In genomic region chr8:13704301-13704700, GRCm38 (mm10) we compare ENCODE assay signal across 21 mouse cellular contexts. TPM values are rescaled to one million over a fixed set of nuclear protein-coding genes. Genes with fewer than 3 reads are reported as not detected.
A peak's percentile ranks its signal among the peaks of the same experiment; 100 is the strongest.
DNase-seq lines count a peak whose midpoint lies in the region; ATAC-seq lines count a peak whose summit lies in the region.
"Had no signal": no experiment of that assay in that cellular context is flagged by ENCODE, and none has a peak within 500 bp of the region (broad histone marks: within the 10 kb centered on the region; RNA-seq: fewer than 3 reads in every experiment).

No protein-coding gene starts in this region.

- H3K4me2 ChIP-seq in midbrain, embryonic 11.5 days = no peak overlapping the region
- H3K4me2 ChIP-seq in midbrain, embryonic 15.5 days = no peak overlapping the region
- H3K4me2 ChIP-seq: embryonic facial prominence, embryonic 13.5 days; forebrain, embryonic 13.5 days; heart, embryonic 11.5 days; heart, embryonic 15.5 days; hindbrain, embryonic 13.5 days; intestine, embryonic 15.5 days had no signal

- H3K27ac ChIP-seq in heart, embryonic 10.5 days = no peak overlapping the region
- no peak overlapping the region for H3K27ac ChIP-seq in midbrain, embryonic 11.5 days (ENCODE audit: low read depth, low read length)
- H3K27ac ChIP-seq in midbrain, embryonic 15.5 days = no peak overlapping the region
- H3K27ac ChIP-seq: embryonic facial prominence, embryonic 13.5 days; forebrain, embryonic 13.5 days; gastrocnemius, adult 2 months; heart, embryonic 15.5 days; hindbrain, embryonic 13.5 days; intestine, embryonic 15.5 days had no signal

- H3K4me3 ChIP-seq in heart, embryonic 10.5 days = no peak overlapping the region
- H3K4me3 ChIP-seq in midbrain, embryonic 11.5 days (ENCODE audit: low read depth, low read length) = no peak overlapping the region
- H3K4me3 ChIP-seq in midbrain, embryonic 15.5 days = no peak overlapping the region
- H3K4me3 ChIP-seq: embryonic facial prominence, embryonic 13.5 days; forebrain, embryonic 13.5 days; gastrocnemius, adult 2 months; heart, embryonic 15.5 days; hindbrain, embryonic 13.5 days; intestine, embryonic 15.5 days had no signal

- 65% methylated on average over 4 of the region's 4 CpGs for WGBS in heart, embryonic 10.5 days
- 90% methylated on average over 4 of the region's 4 CpGs for WGBS in midbrain, embryonic 11.5 days
- WGBS in midbrain, embryonic 15.5 days = 94% methylated on average over 4 of the region's 4 CpGs

- H3K36me3 ChIP-seq in heart, embryonic 10.5 days = no peaks in the 10 kb centered on the region
- H3K36me3 ChIP-seq in midbrain, embryonic 11.5 days (ENCODE audit: control insufficient read depth, insufficient read depth, low read length) = no peaks in the 10 kb centered on the region
- H3K36me3 ChIP-seq in midbrain, embryonic 15.5 days (replicated peaks) = no peaks in the 10 kb centered on the region
- H3K36me3 ChIP-seq: embryonic facial prominence, embryonic 13.5 days; G1E; heart, embryonic 15.5 days; hindbrain, embryonic 13.5 days; intestine, embryonic 15.5 days had no signal

- DNase-seq in heart, embryonic 10.5 days (ENCODE audit: low spot score) = peak; percentile 73
- DNase-seq in heart, adult 9 months (ENCODE audit: low spot score in 2 of 2) = no peak
- DNase-seq in midbrain, embryonic 11.5 days (ENCODE audit: low spot score, missing footprints) = peak; percentile 75
- peak; percentile 85 for DNase-seq in fibroblast of lung, adult 2 months (ENCODE audit: low read depth)
- no peak for DNase-seq in urinary bladder, postnatal 14 days (ENCODE audit: low spot score)
- DNase-seq: adrenal gland, postnatal 14 days; cerebellum, adult 11-12 months; cerebellum, adult 9-10 months; gastrocnemius, adult 2 months; gastrocnemius, postnatal 36 days; heart, postnatal 4 days; kidney, adult 18-20 months had no signal

- no peak for ATAC-seq in midbrain, embryonic 11.5 days (ENCODE audit: low FRiP score)
- ATAC-seq in midbrain, embryonic 15.5 days (replicated peaks) = no peak
- ATAC-seq: CD4-positive, CD25-positive, alpha-beta regulatory T cell, adult 4 months; forebrain, embryonic 13.5 days; intestine, embryonic 15.5 days had no signal

- no peaks in the 10 kb centered on the region for H3K27me3 ChIP-seq in heart, embryonic 10.5 days (ENCODE audit: insufficient read depth, poor library complexity, severe bottlenecking)
- H3K27me3 ChIP-seq in midbrain, embryonic 11.5 days (ENCODE audit: control insufficient read depth, insufficient read depth, low read length) = no peaks in the 10 kb centered on the region
- no peaks in the 10 kb centered on the region for H3K27me3 ChIP-seq in midbrain, embryonic 15.5 days (replicated peaks)
- H3K27me3 ChIP-seq: embryonic facial prominence, embryonic 13.5 days; forebrain, embryonic 13.5 days; heart, embryonic 15.5 days; hindbrain, embryonic 13.5 days; intestine, embryonic 15.5 days had no signal

- peaks cover 33% of the 10 kb centered on the region for H3K4me1 ChIP-seq in heart, embryonic 10.5 days
- peaks cover 4% of the 10 kb centered on the region for H3K4me1 ChIP-seq in midbrain, embryonic 11.5 days (ENCODE audit: control insufficient read depth, insufficient read depth, low read length)
- peaks cover 15% of the 10 kb centered on the region for H3K4me1 ChIP-seq in midbrain, embryonic 15.5 days

- no peaks in the 10 kb centered on the region for H3K9me3 ChIP-seq in heart, embryonic 10.5 days
- H3K9me3 ChIP-seq in midbrain, embryonic 11.5 days (ENCODE audit: control insufficient read depth, low read length) = no peaks in the 10 kb centered on the region
- H3K9me3 ChIP-seq in midbrain, embryonic 15.5 days = no peaks in the 10 kb centered on the region
- H3K9me3 ChIP-seq: embryonic facial prominence, embryonic 13.5 days; forebrain, embryonic 13.5 days; G1E; heart, embryonic 15.5 days; hindbrain, embryonic 13.5 days; intestine, embryonic 15.5 days had no signal

- H3K9ac ChIP-seq in midbrain, embryonic 11.5 days (ENCODE audit: low read length) = no peak overlapping the region
- H3K9ac ChIP-seq in midbrain, embryonic 15.5 days = no peak overlapping the region
- H3K9ac ChIP-seq: embryonic facial prominence, embryonic 13.5 days; forebrain, embryonic 13.5 days; heart, embryonic 15.5 days; hindbrain, embryonic 13.5 days; intestine, embryonic 15.5 days had no signal

RNA-seq across cellular contexts. Expression of gene Cfap97d2, which starts 1.4 kb away (rescaled TPM):
- polyA plus RNA-seq in heart, embryonic 10.5 days (2016; fragmentation: Nextera tagmentation; extraction: Ambion mirVana) = not detected in 2 replicates
- 0.90 and 1.5 TPM in 2 replicates for polyA plus RNA-seq in midbrain, embryonic 11.5 days (2014; fragmentation: Nextera tagmentation; extraction: Ambion mirVana)
- 1.7 and 2.3 TPM in 2 replicates for polyA plus RNA-seq in midbrain, embryonic 15.5 days (2015; fragmentation: Nextera tagmentation; extraction: Ambion mirVana)
- polyA plus RNA-seq: CD4-positive, CD25-positive, alpha-beta regulatory T cell, adult 4 months; G1E; heart, embryonic 11.5 days; heart, embryonic 15.5 days had no signal

RNA-seq across cellular contexts. Expression of gene Rasa3, which starts 26.9 kb away (rescaled TPM):
- 33.0 and 48.0 TPM in 2 replicates for polyA plus RNA-seq in heart, embryonic 10.5 days (2016; fragmentation: Nextera tagmentation; extraction: Ambion mirVana)
- polyA plus RNA-seq in midbrain, embryonic 11.5 days (2014; fragmentation: Nextera tagmentation; extraction: Ambion mirVana) = 19.8 and 20.7 TPM in 2 replicates
- 27.3 and 27.7 TPM in 2 replicates for polyA plus RNA-seq in midbrain, embryonic 15.5 days (2015; fragmentation: Nextera tagmentation; extraction: Ambion mirVana)

RNA-seq across cellular contexts. Expression of gene Cdc16, which starts 53.2 kb away (rescaled TPM):
- 160 and 186 TPM in 2 replicates for polyA plus RNA-seq in heart, embryonic 10.5 days (2016; fragmentation: Nextera tagmentation; extraction: Ambion mirVana)
- 250 and 266 TPM in 2 replicates for polyA plus RNA-seq in midbrain, embryonic 11.5 days (2014; fragmentation: Nextera tagmentation; extraction: Ambion mirVana)
- polyA plus RNA-seq in midbrain, embryonic 15.5 days (2015; fragmentation: Nextera tagmentation; extraction: Ambion mirVana) = 161 and 162 TPM in 2 replicates

Comparison
In these comparisons a context has a peak if more than half of its experiments do, and no peak if none do; other contexts are left out.
1. DNase-seq: peak in heart, embryonic 10.5 days (single experiment), midbrain, embryonic 11.5 days (single experiment) and fibroblast of lung, adult 2 months (single experiment); none in heart, adult 9 months (0 of 2) and urinary bladder, postnatal 14 days (single experiment).